Mouse (Mus musculus): ENCODE measurements around the gene Atg101.
A peak's percentile ranks its signal among the peaks of the same experiment; 100 is the strongest.

Atg101 gene

GRCm38 (mm10) chr15:101283183-101283910 lies 725 bp upstream of the Atg101 start:
- DNase-seq (ENCODE audit: low spot score) = peak; percentile 32

- DNase-seq (ENCODE audit: low spot score) = no peak
Measured at GRCm38 (mm10) chr15:101286129-101286770, 2.2 kb downstream of the Atg101 start.

GRCm38 (mm10) chr15:101287361-101287760 lies 3.3 kb downstream of the Atg101 start:
- DNase-seq (ENCODE audit: low spot score) = no peak

GRCm38 (mm10) chr15:101290354-101290753 lies 6.3 kb downstream of the Atg101 start:
- DNase-seq (ENCODE audit: low spot score) = no peak

- no peak for DNase-seq (ENCODE audit: low spot score)
Measured at GRCm38 (mm10) chr15:101292012-101292411, 7.9 kb downstream of the Atg101 start.

GRCm38 (mm10) chr15:101293025-101293621 lies 9.1 kb downstream of the Atg101 start, which contains the start of gene 6030408B16Rik:
Gene 6030408B16Rik (plus strand): TSS chr15:101293212.
- no peak for DNase-seq (ENCODE audit: low spot score)

GRCm38 (mm10) chr15:101294028-101294894 lies 10.2 kb downstream of the Atg101 start:
- DNase-seq (ENCODE audit: low spot score) = no peak

- DNase-seq (ENCODE audit: low spot score) = no peak
Measured at GRCm38 (mm10) chr15:101295106-101295505, 11.0 kb downstream of the Atg101 start.

- DNase-seq (ENCODE audit: low spot score) = no peak
Measured at GRCm38 (mm10) chr15:101295616-101296015, 11.5 kb downstream of the Atg101 start.

- DNase-seq (ENCODE audit: low spot score) = no peak
Measured at GRCm38 (mm10) chr15:101296091-101296490, 12.0 kb downstream of the Atg101 start.

GRCm38 (mm10) chr15:101297988-101298387 lies 13.9 kb downstream of the Atg101 start:
- no peak for DNase-seq (ENCODE audit: low spot score)

GRCm38 (mm10) chr15:101298550-101298949 lies 14.5 kb downstream of the Atg101 start:
- DNase-seq (ENCODE audit: low spot score) = no peak

GRCm38 (mm10) chr15:101299480-101299960 lies 15.4 kb downstream of the Atg101 start:
- DNase-seq (ENCODE audit: low spot score) = no peak

- no peak for DNase-seq (ENCODE audit: low spot score)
Measured at GRCm38 (mm10) chr15:101300128-101300527, 16.1 kb downstream of the Atg101 start.

GRCm38 (mm10) chr15:101302201-101302600 lies 18.1 kb downstream of the Atg101 start:
- no peak for DNase-seq (ENCODE audit: low spot score)

- no peak for DNase-seq (ENCODE audit: low spot score)
Measured at GRCm38 (mm10) chr15:101303830-101304229, 19.8 kb downstream of the Atg101 start.

GRCm38 (mm10) chr15:101306459-101306858 lies 22.4 kb downstream of the Atg101 start:
- no peak for DNase-seq (ENCODE audit: low spot score)

GRCm38 (mm10) chr15:101308440-101309348 lies 24.6 kb downstream of the Atg101 start:
- no peak for DNase-seq (ENCODE audit: low spot score)

GRCm38 (mm10) chr15:101309493-101309892 lies 25.4 kb downstream of the Atg101 start:
- no peak for DNase-seq (ENCODE audit: low spot score)

GRCm38 (mm10) chr15:101311087-101311770 lies 27.2 kb downstream of the Atg101 start:
- no peak for DNase-seq (ENCODE audit: low spot score)

Data from yolk sac, embryonic 10.5 days (tissue).